Mouse (Mus musculus) lung, postnatal 0 days (tissue): ENCODE data around the gene Zbtb39.
"Not testable (repeated sequence)": the region's sequence is repeated elsewhere in the genome, so short reads cannot be mapped to it uniquely, and the experiment has no call there.

ENCODE experiments used
- CTCF ChIP-seq: IDR thresholded peaks from 2 replicates; pipeline ENCODE4 v1.5.1; 2016; ENCODE audit warnings: antibody characterized with exemption, mild to moderate bottlenecking
- EP300 ChIP-seq: IDR thresholded peaks from 2 replicates; pipeline ENCODE4 v1.6.1; 2016; ENCODE audit warnings: antibody characterized with exemption, mild to moderate bottlenecking, control low read depth

DNA sequence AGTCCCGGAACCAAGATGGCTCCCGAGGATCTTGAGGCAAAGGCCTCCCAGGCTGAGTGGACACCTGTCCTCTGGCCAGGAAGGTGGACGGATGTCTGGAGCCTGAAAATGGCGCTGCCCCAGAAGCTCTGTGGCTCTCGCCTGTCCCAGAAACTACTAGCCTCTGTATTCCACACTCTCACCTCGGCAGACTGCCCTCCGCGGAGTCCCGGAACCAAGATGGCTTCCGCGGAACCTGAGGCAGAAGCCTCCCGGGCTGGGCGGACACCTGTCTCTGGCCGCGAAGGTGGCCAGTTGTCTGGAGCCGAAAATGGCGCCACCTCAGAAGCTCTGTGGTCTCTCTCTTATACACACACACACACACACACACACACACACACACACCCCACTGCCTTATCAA is 43.0 kb downstream of the Zbtb39 start:
- not testable (repeated sequence) for TF ChIP-seq CTCF, EP300
